Mouse (Mus musculus) G1E-ER4 (cell line): ENCODE results near the gene Lrguk. TPM values are rescaled to one million over a fixed set of nuclear protein-coding genes. Genes with fewer than 3 reads are reported as not detected.

Experiments
- GATA1 ChIP-seq: IDR thresholded peaks from one replicate; pipeline ENCODE4 v1.8.0; 2012; ENCODE audit warnings: low read length, inconsistent platforms
- polyA plus RNA-seq: library from polyadenylated mRNA; stranded (reverse); fragments of >175 nt; gene quantifications from 2 replicates; pipeline ENCODE4 v1.2.3, GENCODE M21; 2012

Lrguk gene
- polyA plus RNA-seq, 1 experiment, result 0.03 TPM

- no peak for TF ChIP-seq GATA1
Observed at GRCm38 (mm10) chr6:34099725-34100124, 70.5 kb downstream of the Lrguk start.

GRCm38 (mm10) chr6:34101531-34102396 is 72.5 kb downstream of the Lrguk start:
- no peak for TF ChIP-seq GATA1

DNA sequence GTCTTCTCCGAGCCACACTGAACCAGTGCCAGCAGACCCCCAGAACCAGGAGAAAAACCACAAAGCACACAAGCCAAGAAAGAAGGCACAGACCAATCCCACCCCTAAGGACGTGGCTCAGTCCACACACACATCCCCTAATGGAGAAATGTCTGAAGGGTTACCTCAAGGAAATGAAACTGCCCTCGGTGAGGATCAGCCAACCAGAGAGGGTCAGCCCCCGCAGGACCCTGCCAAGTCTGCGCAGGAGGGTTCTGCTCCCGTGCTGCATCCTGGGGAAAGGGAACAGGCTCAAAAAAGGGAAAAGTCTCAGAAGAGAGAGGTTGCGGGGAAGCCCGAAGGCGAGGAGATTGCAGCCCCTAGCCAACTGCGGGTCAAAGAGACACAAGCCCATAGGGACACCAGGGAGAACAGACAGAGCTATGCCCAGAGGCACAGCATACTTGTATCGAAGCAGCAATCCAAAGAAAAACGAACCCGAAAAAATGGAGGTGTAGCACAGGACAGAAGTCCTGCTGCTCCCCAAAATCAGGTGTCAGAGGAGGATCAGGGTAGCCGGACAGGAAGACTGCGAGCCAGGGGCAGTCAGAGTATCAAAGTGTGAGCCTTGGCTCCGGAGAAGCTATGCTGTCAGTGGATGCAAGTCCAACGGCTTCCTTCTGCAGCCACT is 74.1 kb downstream of the Lrguk start:
- no peak for TF ChIP-seq GATA1

DNA sequence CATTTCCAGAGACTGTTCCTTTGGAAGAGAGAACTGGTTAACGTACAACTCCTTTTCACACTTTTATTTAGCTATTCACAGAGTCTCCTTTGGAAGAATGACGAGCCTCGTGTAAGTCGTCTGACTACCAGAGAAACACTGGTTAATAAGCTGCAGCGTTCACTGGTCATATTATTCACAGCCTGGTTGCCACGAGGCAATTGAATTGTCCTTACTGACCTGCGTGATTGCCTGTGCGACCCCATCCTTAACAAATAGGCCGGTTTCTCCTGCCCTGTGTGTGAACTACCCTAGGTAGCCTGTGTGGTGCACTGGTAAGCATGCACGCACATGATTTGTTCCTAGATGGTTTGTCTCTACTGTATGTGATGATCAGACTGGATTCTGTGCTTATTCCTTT is 81.3 kb downstream of the Lrguk start:
- TF ChIP-seq GATA1, result no peak

- TF ChIP-seq GATA1, result no peak
Observed at GRCm38 (mm10) chr6:34111406-34111805, 82.2 kb downstream of the Lrguk start.

DNA sequence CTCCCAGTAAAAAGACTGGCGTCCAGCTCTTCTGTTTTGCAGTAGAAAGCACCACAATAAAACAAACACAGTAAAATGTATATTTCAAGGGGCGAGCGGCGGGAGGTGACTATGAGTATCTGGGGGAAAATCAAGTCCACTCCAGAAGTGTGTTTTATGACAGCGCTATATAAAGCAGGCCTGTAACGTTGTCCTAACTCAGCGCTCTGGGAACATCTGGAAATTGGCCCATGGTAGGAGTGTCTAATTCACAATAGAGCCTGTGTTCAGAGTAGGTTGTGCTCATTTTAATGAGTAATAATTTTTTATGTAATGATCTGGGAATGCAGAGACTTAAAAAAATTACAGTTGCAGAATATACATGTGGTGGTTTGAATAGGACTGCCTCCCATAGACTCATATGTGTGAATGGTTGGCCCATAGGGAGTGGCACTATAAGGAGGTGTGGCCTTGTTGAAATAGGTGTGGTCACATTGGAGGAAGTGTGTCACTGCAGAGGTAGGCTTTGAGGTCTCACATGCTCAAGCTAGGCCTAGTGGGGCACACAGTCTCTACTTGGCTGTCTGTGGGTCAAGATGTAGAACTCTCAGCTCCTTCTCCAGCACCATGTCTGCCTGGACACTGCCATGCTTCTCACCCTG is 87.7 kb downstream of the Lrguk start:
- TF ChIP-seq GATA1, result no peak

GRCm38 (mm10) chr6:34124401-34124800 is 95.2 kb downstream of the Lrguk start:
- no peak for TF ChIP-seq GATA1

DNA sequence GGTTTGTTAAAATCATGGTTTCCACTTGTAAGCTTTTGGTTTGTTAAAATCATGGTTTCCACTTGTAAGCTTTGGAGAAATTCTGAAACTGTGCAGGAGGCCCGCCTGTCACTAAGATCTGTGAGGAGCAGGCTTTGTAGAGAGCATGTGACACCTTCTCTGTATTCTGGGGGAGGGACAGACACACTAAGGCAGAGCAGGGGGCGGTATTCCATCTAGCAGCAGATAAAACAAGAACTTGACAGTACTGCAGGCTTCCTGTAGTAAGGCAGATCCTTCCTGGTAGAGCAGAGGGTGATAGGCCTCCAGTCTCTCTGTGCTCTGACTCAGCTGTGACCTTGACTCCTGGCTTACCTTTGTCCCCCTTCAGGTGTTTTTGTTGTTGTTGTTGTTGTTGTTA is 100.0 kb downstream of the Lrguk start:
- no peak for TF ChIP-seq GATA1

DNA sequence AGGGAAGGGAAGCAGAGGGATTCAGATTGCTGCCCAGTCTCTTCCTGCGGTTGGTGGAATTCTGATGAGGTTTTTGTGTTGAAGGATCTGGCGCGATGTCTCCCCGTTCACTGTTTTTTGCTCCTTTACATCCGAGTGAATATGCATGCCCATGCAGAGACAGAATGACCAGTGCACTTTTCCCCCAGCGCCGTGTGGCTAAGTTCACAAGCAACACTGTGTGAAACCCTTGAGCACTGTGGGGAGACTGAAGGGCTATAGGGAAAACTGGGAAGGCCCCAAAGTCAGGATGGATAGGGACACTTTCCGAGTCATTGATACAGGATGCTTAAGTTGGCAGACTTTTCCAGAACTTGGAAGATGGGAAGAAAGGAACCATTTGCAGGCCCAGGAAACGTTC is 103.1 kb downstream of the Lrguk start:
- no peak for TF ChIP-seq GATA1

- no peak for TF ChIP-seq GATA1
Observed at GRCm38 (mm10) chr6:34138366-34138765, 109.1 kb downstream of the Lrguk start.

DNA sequence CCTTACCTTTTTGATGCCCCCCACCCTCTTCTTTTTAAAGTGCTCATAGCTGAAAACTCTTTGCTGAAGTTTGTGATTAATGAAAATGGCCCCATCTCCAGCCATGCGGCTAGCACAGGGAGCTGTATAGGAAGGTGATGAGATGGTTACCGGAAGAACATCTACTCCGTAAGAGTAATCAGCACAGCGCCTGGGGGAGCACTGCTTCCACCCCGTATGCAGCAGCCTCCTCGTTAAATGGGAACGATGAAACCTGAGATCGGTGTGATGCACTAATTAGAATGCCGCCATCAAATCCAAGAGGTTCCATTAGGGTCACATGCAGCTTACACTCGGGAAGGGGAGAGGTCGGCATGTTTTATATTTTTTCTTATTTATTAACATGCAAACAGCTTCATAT is 113.7 kb downstream of the Lrguk start:
- TF ChIP-seq GATA1, result no peak

DNA sequence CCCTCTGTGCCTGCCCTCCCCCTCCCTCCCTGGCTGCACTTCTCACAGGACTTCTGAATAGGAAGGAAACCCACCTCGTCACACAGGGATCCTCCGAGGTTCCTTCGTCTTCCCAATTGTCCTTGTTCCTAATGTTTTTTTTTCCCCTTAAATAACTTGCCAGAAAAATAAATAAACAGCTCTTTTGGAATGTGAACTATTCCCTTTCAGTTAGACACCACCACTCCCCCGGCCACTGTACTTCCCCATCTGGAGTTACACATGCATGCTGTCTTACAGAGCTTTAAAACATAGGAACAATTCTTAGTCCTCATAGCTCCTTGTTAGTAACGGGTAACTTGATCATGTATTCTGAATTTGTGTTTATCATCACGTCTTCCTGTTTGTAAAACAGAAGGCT is 116.8 kb downstream of the Lrguk start:
- no peak for TF ChIP-seq GATA1

GRCm38 (mm10) chr6:34148021-34148420 is 118.8 kb downstream of the Lrguk start:
- no peak for TF ChIP-seq GATA1

DNA sequence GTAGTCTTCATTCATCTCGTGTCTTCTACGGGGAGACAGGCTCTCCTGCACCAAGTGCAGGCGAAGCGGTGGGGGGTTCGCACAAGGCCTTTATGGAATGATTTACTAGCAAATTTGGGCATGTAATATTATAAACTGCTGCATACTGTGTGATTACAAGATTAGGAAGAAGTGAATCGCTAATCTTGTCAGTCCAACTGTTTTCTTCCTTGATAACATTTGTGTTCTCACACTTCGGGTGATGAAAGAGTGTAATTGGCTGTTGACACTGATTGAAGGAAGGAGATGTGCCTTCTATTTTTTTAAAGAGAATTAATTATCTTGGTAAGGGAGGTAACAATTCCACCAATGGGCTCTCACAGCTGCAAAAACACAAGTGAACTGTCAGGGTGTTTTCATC is 119.4 kb downstream of the Lrguk start:
- no peak for TF ChIP-seq GATA1

- TF ChIP-seq GATA1, result no peak
Observed at GRCm38 (mm10) chr6:34149066-34149465, 119.8 kb downstream of the Lrguk start.

DNA sequence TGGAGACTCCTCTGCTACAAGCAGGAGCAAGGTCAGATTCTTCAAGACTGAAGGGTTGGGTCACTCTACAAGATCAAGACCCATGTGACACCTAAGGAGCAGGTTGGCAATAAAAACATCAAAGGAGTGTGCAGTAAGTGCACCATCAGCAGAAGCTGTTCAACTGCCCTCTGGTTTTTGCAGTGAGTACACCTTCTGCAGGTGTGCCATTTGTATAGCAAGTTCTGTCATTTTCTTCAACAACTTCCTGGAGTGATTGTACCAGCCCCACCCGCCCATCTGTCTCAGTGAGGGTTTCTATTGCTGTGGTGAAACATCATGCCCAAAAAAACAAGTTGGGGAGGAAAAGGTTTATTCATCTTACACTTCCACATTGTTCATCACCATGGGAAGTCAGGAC is 120.6 kb downstream of the Lrguk start:
- no peak for TF ChIP-seq GATA1
